Mouse (Mus musculus): ENCODE results near the gene Vapb. TPM values are rescaled to one million over a fixed set of nuclear protein-coding genes. Genes with fewer than 3 reads are reported as not detected.

The Vapb gene
- polyA plus RNA-seq, 1 experiment from 2014 or later, result 14.8 TPM

GRCm38 (mm10) chr2:173738232-173738631 is 921 bp downstream of the Vapb start:
- WGBS, result 88% methylated on average over 9 of the region's 9 CpGs
- H3K27ac ChIP-seq, result no peak overlapping the region
- H3K4me3 ChIP-seq (replicated peaks), result peak overlapping the region; percentile 90
- H3K9ac ChIP-seq (replicated peaks), result peak overlapping the region; percentile 86
- H3K27me3 ChIP-seq, result no peaks in the 10 kb centered on the region
- H3K36me3 ChIP-seq, result peaks cover 12% of the 10 kb centered on the region; the same call in 1 of the 2 replicates
- ATAC-seq (ENCODE audit: insufficient number of reproducible peaks, insufficient read depth, low FRiP score, low TSS enrichment, low read depth), result no peak
- H3K4me2 ChIP-seq, result peak overlapping the region; percentile 79
- no peaks in the 10 kb centered on the region for H3K9me3 ChIP-seq
- H3K4me1 ChIP-seq (replicated peaks), result peaks cover 46% of the 10 kb centered on the region

GRCm38 (mm10) chr2:173739107-173739506 is 1.8 kb downstream of the Vapb start:
- Histone ChIP-seq H3K9me3 (no peaks in the 10 kb centered on the region), H3K27me3 (no peaks in the 10 kb centered on the region), H3K9ac (replicated peaks) (no peak overlapping the region), H3K4me3 (replicated peaks) (no peak overlapping the region), H3K4me2 (no peak overlapping the region), H3K36me3 (peaks cover 12% of the 10 kb centered on the region; the same call in 1 of the 2 replicates), H3K27ac (no peak overlapping the region), H3K4me1 (replicated peaks) (peaks cover 42% of the 10 kb centered on the region)
- no peak for ATAC-seq (ENCODE audit: insufficient number of reproducible peaks, insufficient read depth, low FRiP score, low TSS enrichment, low read depth)
- 94% methylated on average over 7 of the region's 7 CpGs for WGBS

- WGBS, result 68% methylated on average over 13 of the region's 13 CpGs
- Histone ChIP-seq H3K9ac (replicated peaks) (no peak overlapping the region), H3K4me3 (replicated peaks) (no peak overlapping the region), H3K4me2 (no peak overlapping the region), H3K4me1 (replicated peaks) (peaks cover 36% of the 10 kb centered on the region), H3K9me3 (0 out of 2 replicates have a peak, but pooled peaks cover 3% of the 10 kb centered on the region), H3K27ac (no peak overlapping the region), H3K27me3 (no peaks in the 10 kb centered on the region), H3K36me3 (peaks cover 22% of the 10 kb centered on the region; the same call in 1 of the 2 replicates)
- no peak for ATAC-seq (ENCODE audit: insufficient number of reproducible peaks, insufficient read depth, low FRiP score, low TSS enrichment, low read depth)
Measured at GRCm38 (mm10) chr2:173742090-173742489, 4.8 kb downstream of the Vapb start.

- H3K4me2 ChIP-seq, result no peak overlapping the region
- no peaks in the 10 kb centered on the region for H3K27me3 ChIP-seq
- no peak overlapping the region for H3K9ac ChIP-seq (replicated peaks)
- peaks cover 24% of the 10 kb centered on the region; the same call in 1 of the 2 replicates for H3K36me3 ChIP-seq
- WGBS, result 79% methylated on average over 9 of the region's 9 CpGs
- ATAC-seq (ENCODE audit: insufficient number of reproducible peaks, insufficient read depth, low FRiP score, low TSS enrichment, low read depth), result no peak
- H3K27ac ChIP-seq, result 0 out of 2 replicates have a peak overlapping the region, but pooled peaks have one; percentile 9
- H3K4me1 ChIP-seq (replicated peaks), result peaks cover 36% of the 10 kb centered on the region
- no peak overlapping the region for H3K4me3 ChIP-seq (replicated peaks)
- H3K9me3 ChIP-seq, result 0 out of 2 replicates have a peak, but pooled peaks cover 4% of the 10 kb centered on the region
Measured at GRCm38 (mm10) chr2:173742744-173743143, 5.4 kb downstream of the Vapb start.

DNA sequence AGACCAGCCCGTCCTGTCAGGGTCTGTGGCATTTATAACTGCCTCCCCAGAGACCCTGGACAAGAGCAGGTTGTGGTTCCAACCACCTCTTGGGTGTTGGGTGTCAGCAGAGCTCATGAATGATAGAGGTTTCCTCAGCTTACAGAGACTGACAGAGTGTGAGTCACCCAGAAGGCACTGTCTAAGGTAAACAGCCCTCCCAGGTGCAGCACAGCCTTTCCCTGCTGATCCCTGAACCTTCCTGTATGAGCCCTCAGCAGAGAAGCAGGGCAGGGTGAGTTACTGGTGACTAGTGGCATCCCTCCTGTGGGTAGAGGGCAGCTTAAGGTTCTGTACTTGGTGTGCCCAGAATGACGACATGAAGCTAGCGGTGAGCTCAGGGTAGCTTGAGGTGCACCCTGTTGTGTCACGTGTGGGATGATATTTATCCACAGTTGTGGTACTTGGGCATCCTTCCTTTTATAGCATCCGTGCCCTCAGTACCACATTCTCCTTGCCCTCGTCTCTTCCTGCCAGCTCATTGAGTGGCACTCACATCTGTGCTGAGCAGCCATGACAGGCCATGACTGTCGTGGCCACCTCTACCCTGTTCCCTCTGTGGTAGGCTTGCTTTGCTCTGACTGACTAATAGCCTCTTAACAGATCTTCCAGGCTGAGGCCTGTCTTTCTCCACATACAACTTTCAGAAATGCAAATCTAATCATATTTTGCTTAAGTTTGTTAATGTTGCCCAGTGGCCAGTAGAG is 6.9 kb downstream of the Vapb start:
- no peak overlapping the region for H3K4me2 ChIP-seq

GRCm38 (mm10) chr2:173748961-173749659 is 11.8 kb downstream of the Vapb start:
- Histone ChIP-seq H3K27ac (no peak overlapping the region), H3K9me3 (0 out of 2 replicates have a peak, but pooled peaks cover 4% of the 10 kb centered on the region), H3K27me3 (no peaks in the 10 kb centered on the region), H3K9ac (replicated peaks) (no peak overlapping the region), H3K36me3 (peaks cover 15% of the 10 kb centered on the region; the same call in 1 of the 2 replicates), H3K4me2 (no peak overlapping the region), H3K4me1 (replicated peaks) (no peaks in the 10 kb centered on the region), H3K4me3 (replicated peaks) (no peak overlapping the region)
- ATAC-seq (ENCODE audit: insufficient number of reproducible peaks, insufficient read depth, low FRiP score, low TSS enrichment, low read depth), result no peak; the same call in 1 of the 2 replicates
- 82% methylated on average over 2 of the region's 2 CpGs for WGBS

More for the DNA sequence above, 6.9 kb downstream of the Vapb start:
- peaks cover 22% of the 10 kb centered on the region for H3K4me1 ChIP-seq (replicated peaks)
- H3K27me3 ChIP-seq, result no peaks in the 10 kb centered on the region
- no peak overlapping the region for H3K27ac ChIP-seq
- WGBS, result 86% methylated on average over 7 of the region's 7 CpGs
- H3K9ac ChIP-seq (replicated peaks), result no peak overlapping the region
- peaks cover 17% of the 10 kb centered on the region; the same call in 1 of the 2 replicates for H3K36me3 ChIP-seq
- 0 out of 2 replicates have a peak, but pooled peaks cover 4% of the 10 kb centered on the region for H3K9me3 ChIP-seq
- H3K4me3 ChIP-seq (replicated peaks), result no peak overlapping the region
- no peak for ATAC-seq (ENCODE audit: insufficient number of reproducible peaks, insufficient read depth, low FRiP score, low TSS enrichment, low read depth)

- H3K4me1 ChIP-seq (replicated peaks), result peaks cover 16% of the 10 kb centered on the region; the same call in 1 of the 2 replicates
- ATAC-seq (ENCODE audit: insufficient number of reproducible peaks, insufficient read depth, low FRiP score, low TSS enrichment, low read depth), result no peak
- H3K4me3 ChIP-seq (replicated peaks), result no peak overlapping the region
- H3K27ac ChIP-seq, result no peak overlapping the region
- H3K9me3 ChIP-seq, result no peaks in the 10 kb centered on the region
- H3K9ac ChIP-seq (replicated peaks), result no peak overlapping the region
- H3K27me3 ChIP-seq, result no peaks in the 10 kb centered on the region
- no peaks in the 10 kb centered on the region; the same call in 1 of the 2 replicates for H3K36me3 ChIP-seq
- 69% methylated on average over 8 of the region's 8 CpGs for WGBS
- no peak overlapping the region for H3K4me2 ChIP-seq
Measured at GRCm38 (mm10) chr2:173755433-173756144, 18.3 kb downstream of the Vapb start.

DNA sequence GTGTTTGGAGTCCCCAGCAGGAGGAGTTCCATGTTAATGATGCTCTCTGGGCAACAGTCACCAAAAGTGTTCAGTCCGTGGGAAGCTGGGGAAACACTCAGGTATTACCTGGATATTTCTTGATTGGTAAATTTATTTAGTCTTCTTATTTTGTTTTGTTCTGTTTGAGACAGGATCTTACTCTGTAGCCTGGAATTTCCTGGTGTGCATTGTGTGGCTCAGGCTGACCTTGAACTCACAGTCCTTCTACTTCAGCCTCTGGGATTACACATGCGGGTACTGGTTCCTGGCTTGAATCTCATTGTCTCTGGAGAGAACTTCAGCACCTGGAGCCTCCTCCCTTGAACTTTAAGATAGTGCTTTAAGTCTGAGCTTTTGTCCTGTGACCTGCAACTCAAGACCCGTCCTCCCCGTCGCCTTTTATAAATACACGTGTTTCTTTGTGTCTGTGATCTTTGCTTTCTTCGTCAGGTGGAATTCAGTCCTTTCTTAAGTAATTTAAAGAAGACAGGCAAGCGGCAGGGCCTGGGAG is 20.4 kb downstream of the Vapb start:
- Histone ChIP-seq H3K27me3 (no peaks in the 10 kb centered on the region), H3K27ac (peak overlapping the region; percentile 50; the same call in 1 of the 2 replicates), H3K36me3 (peaks cover 9% of the 10 kb centered on the region; the same call in 1 of the 2 replicates), H3K4me2 (no peak overlapping the region), H3K4me1 (replicated peaks) (peaks cover 16% of the 10 kb centered on the region; the same call in 1 of the 2 replicates), H3K9ac (replicated peaks) (no peak overlapping the region), H3K9me3 (no peaks in the 10 kb centered on the region), H3K4me3 (replicated peaks) (no peak overlapping the region)
- no peak for ATAC-seq (ENCODE audit: insufficient number of reproducible peaks, insufficient read depth, low FRiP score, low TSS enrichment, low read depth)
- WGBS, result 76% methylated on average over 8 of the region's 8 CpGs

DNA sequence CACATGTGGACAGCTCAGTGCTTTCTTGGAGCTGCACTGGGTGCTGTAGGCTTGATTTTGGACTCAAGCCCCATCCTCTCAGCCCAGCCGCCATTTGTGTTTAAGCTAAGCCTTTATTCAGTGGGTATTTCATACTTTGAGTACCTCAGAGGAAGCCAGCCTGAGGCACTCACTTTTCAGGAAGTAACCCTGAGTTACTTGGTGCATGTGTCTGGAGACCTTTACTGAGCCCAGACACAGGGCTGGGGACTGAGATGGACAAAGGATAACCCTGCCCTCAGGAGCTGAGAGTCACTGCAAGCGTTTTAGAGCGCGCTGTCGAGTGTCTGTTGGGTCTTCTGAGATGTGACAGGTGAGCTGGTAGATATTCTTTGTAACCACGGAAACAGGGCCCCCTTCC is 23.3 kb downstream of the Vapb start:
- Histone ChIP-seq H3K27me3 (no peaks in the 10 kb centered on the region), H3K27ac (no peak overlapping the region), H3K9me3 (no peaks in the 10 kb centered on the region), H3K4me2 (no peak overlapping the region), H3K4me1 (replicated peaks) (peaks cover 19% of the 10 kb centered on the region), H3K4me3 (replicated peaks) (no peak overlapping the region), H3K36me3 (peaks cover 31% of the 10 kb centered on the region), H3K9ac (replicated peaks) (no peak overlapping the region)
- ATAC-seq (ENCODE audit: insufficient number of reproducible peaks, insufficient read depth, low FRiP score, low TSS enrichment, low read depth), result no peak
- WGBS, result 89% methylated on average over 6 of the region's 6 CpGs

DNA sequence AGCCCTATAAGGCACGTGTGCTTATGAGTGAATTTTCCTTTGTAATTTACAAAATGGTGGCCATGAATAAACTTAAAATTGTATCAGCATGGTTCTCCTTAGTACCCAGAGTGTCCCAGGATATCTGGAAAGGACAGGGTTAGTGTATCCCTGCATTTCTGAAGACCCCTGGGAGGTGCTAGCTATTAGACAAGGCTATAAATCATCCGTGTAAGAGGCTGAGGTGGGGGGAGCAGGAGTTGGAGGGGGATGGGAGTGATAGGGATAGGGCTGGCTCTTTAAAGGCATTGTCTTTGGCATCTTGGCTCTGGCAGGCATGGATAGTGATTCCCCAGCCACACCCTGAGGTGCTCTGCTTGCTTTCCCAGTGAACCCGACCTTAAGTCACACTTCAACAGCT is 27.3 kb downstream of the Vapb start:
- Histone ChIP-seq H3K4me2 (no peak overlapping the region), H3K36me3 (peaks cover 46% of the 10 kb centered on the region), H3K27me3 (no peaks in the 10 kb centered on the region), H3K27ac (peak overlapping the region; percentile 45; the same call in 1 of the 2 replicates), H3K9me3 (no peaks in the 10 kb centered on the region), H3K4me1 (replicated peaks) (peaks cover 23% of the 10 kb centered on the region), H3K4me3 (replicated peaks) (no peak overlapping the region), H3K9ac (replicated peaks) (no peak overlapping the region)
- ATAC-seq (ENCODE audit: insufficient number of reproducible peaks, insufficient read depth, low FRiP score, low TSS enrichment, low read depth), result no peak
- 44% methylated on average over 3 of the region's 3 CpGs for WGBS

Measured in limb, embryonic 12.5 days (tissue).